Mouse (Mus musculus) bone marrow, adult 2 months (tissue): Measurements from ENCODE around the gene Ggact.

Source experiments
- CTCF ChIP-seq: fragments of 200-500 bp; IDR thresholded peaks from 2 replicates; pipeline ENCODE4 v1.5.1; 2011; ENCODE audit warnings: low read length, control low read depth; ENCODE audit not compliant: control insufficient read depth, insufficient read depth
- POLR2A ChIP-seq: fragments of 200-500 bp; IDR thresholded peaks from 2 replicates; pipeline ENCODE4 v1.6.1; 2011; ENCODE audit warnings: low read depth, mild to moderate bottlenecking, control low read depth, low read length, borderline replicate concordance; ENCODE audit not compliant: control insufficient read depth

- no peak for TF ChIP-seq POLR2A
- TF ChIP-seq CTCF, result no peak
Observed at GRCm38 (mm10) chr14:122852506-122853057, 61.0 kb downstream of the Ggact start.
